Mouse (Mus musculus): ENCODE results near the gene Ttc8. TPM values are rescaled to one million over a fixed set of nuclear protein-coding genes. Genes with fewer than 3 reads are reported as not detected.

Ttc8 gene
- polyA plus RNA-seq, 2 experiments, result 1.8 TPM

GRCm38 (mm10) chr12:98972291-98972690, 51.9 kb downstream of the Ttc8 start:
- no peak overlapping the region for H3K4me2 ChIP-seq (ENCODE audit: low read depth)
- WGBS (ENCODE audit: insufficient replicate concordance), result 84% methylated on average over 3 of the region's 3 CpGs
- no peaks in the 10 kb centered on the region for H3K27me3 ChIP-seq (ENCODE audit: control insufficient read depth, insufficient read depth, low read length)
- H3K4me1 ChIP-seq (replicated peaks; ENCODE audit: control insufficient read depth in 2 of 2, insufficient read depth in 2 of 2, low read length in 1 of 2), result no peaks in the 10 kb centered on the region
- H3K4me3 ChIP-seq (ENCODE audit: insufficient read depth in 1 of 2, low read depth in 2 of 2, low read length in 2 of 2), result no peak overlapping the region
- ATAC-seq (ENCODE audit: insufficient read depth) (no peak), DNase-seq (ENCODE audit: low read depth in 3 of 3, low spot score in 3 of 3) (no peak)
- H3K27ac ChIP-seq, result no peak overlapping the region
- TF ChIP-seq CTCF (IDR thresholded peaks at IDR 0.05; ENCODE audit: low read depth) (no peak), EP300 (IDR thresholded peaks at IDR 0.05; ENCODE audit: low read depth) (no peak)
- H3K9me3 ChIP-seq (ENCODE audit: control insufficient read depth, low read length), result no peaks in the 10 kb centered on the region
- no peak overlapping the region for H3K9ac ChIP-seq (replicated peaks)
- H3K36me3 ChIP-seq (replicated peaks; ENCODE audit: control insufficient read depth, insufficient read depth, low read depth), result no peaks in the 10 kb centered on the region

- ATAC-seq (ENCODE audit: insufficient read depth) (no peak), DNase-seq (ENCODE audit: low read depth in 3 of 3, low spot score in 3 of 3) (no peak)
- H3K9me3 ChIP-seq (ENCODE audit: control insufficient read depth, low read length), result no peaks in the 10 kb centered on the region
- no peaks in the 10 kb centered on the region for H3K4me1 ChIP-seq (replicated peaks; ENCODE audit: control insufficient read depth in 2 of 2, insufficient read depth in 2 of 2, low read length in 1 of 2)
- H3K27ac ChIP-seq, result no peak overlapping the region
- H3K4me3 ChIP-seq (ENCODE audit: insufficient read depth in 1 of 2, low read depth in 2 of 2, low read length in 2 of 2), result no peak overlapping the region
- no peak overlapping the region for H3K4me2 ChIP-seq (ENCODE audit: low read depth)
- H3K27me3 ChIP-seq (ENCODE audit: control insufficient read depth, insufficient read depth, low read length), result no peaks in the 10 kb centered on the region
- no peak overlapping the region for H3K9ac ChIP-seq (replicated peaks)
- no peak for TF ChIP-seq CTCF (IDR thresholded peaks at IDR 0.05; ENCODE audit: low read depth)
- no peak for TF ChIP-seq EP300 (IDR thresholded peaks at IDR 0.05; ENCODE audit: low read depth)
- WGBS (ENCODE audit: insufficient replicate concordance), result 73% methylated on average over 10 of the region's 10 CpGs
- H3K36me3 ChIP-seq (replicated peaks; ENCODE audit: control insufficient read depth, insufficient read depth, low read depth), result no peaks in the 10 kb centered on the region
Observed at GRCm38 (mm10) chr12:98973461-98973860, 53.1 kb downstream of the Ttc8 start.

- no peak for ATAC-seq (ENCODE audit: insufficient read depth)
- DNase-seq (ENCODE audit: low read depth in 3 of 3, low spot score in 3 of 3), result no peak
- Histone ChIP-seq H3K27me3 (ENCODE audit: control insufficient read depth, insufficient read depth, low read length) (no peaks in the 10 kb centered on the region), H3K27ac (no peak overlapping the region), H3K9ac (replicated peaks) (no peak overlapping the region), H3K4me2 (ENCODE audit: low read depth) (no peak overlapping the region), H3K4me1 (replicated peaks; ENCODE audit: control insufficient read depth in 2 of 2, insufficient read depth in 2 of 2, low read length in 1 of 2) (no peaks in the 10 kb centered on the region), H3K9me3 (ENCODE audit: control insufficient read depth, low read length) (no peaks in the 10 kb centered on the region), H3K4me3 (ENCODE audit: insufficient read depth in 1 of 2, low read depth in 2 of 2, low read length in 2 of 2) (no peak overlapping the region), H3K36me3 (replicated peaks; ENCODE audit: control insufficient read depth, insufficient read depth, low read depth) (no peaks in the 10 kb centered on the region)
- 68% methylated on average over 12 of the region's 12 CpGs for WGBS (ENCODE audit: insufficient replicate concordance)
- TF ChIP-seq EP300 (IDR thresholded peaks at IDR 0.05; ENCODE audit: low read depth) (no peak), CTCF (IDR thresholded peaks at IDR 0.05; ENCODE audit: low read depth) (no peak)
Observed at GRCm38 (mm10) chr12:98974157-98974804, 53.9 kb downstream of the Ttc8 start.

GRCm38 (mm10) chr12:98981081-98981480, 60.7 kb downstream of the Ttc8 start:
- Histone ChIP-seq H3K4me3 (ENCODE audit: insufficient read depth in 1 of 2, low read depth in 2 of 2, low read length in 2 of 2) (no peak overlapping the region), H3K4me1 (replicated peaks; ENCODE audit: control insufficient read depth in 2 of 2, insufficient read depth in 2 of 2, low read length in 1 of 2) (no peaks in the 10 kb centered on the region), H3K27ac (no peak overlapping the region), H3K9me3 (ENCODE audit: control insufficient read depth, low read length) (no peaks in the 10 kb centered on the region), H3K9ac (replicated peaks) (no peak overlapping the region), H3K27me3 (ENCODE audit: control insufficient read depth, insufficient read depth, low read length) (no peaks in the 10 kb centered on the region), H3K36me3 (replicated peaks; ENCODE audit: control insufficient read depth, insufficient read depth, low read depth) (no peaks in the 10 kb centered on the region), H3K4me2 (ENCODE audit: low read depth) (no peak overlapping the region)
- 66% methylated on average over 3 of the region's 3 CpGs for WGBS (ENCODE audit: insufficient replicate concordance)
- TF ChIP-seq CTCF (IDR thresholded peaks at IDR 0.05; ENCODE audit: low read depth) (no peak), EP300 (IDR thresholded peaks at IDR 0.05; ENCODE audit: low read depth) (no peak)
- no peak for DNase-seq (ENCODE audit: low read depth in 3 of 3, low spot score in 3 of 3)
- ATAC-seq (ENCODE audit: insufficient read depth), result no peak

GRCm38 (mm10) chr12:98984785-98985184, 64.4 kb downstream of the Ttc8 start:
- TF ChIP-seq EP300 (IDR thresholded peaks at IDR 0.05; ENCODE audit: low read depth) (no peak), CTCF (IDR thresholded peaks at IDR 0.05; ENCODE audit: low read depth) (no peak)
- DNase-seq (ENCODE audit: low read depth in 3 of 3, low spot score in 3 of 3), result no peak
- Histone ChIP-seq H3K27ac (no peak overlapping the region), H3K9me3 (ENCODE audit: control insufficient read depth, low read length) (no peaks in the 10 kb centered on the region), H3K4me1 (replicated peaks; ENCODE audit: control insufficient read depth in 2 of 2, insufficient read depth in 2 of 2, low read length in 1 of 2) (no peaks in the 10 kb centered on the region), H3K27me3 (ENCODE audit: control insufficient read depth, insufficient read depth, low read length) (no peaks in the 10 kb centered on the region), H3K36me3 (replicated peaks; ENCODE audit: control insufficient read depth, insufficient read depth, low read depth) (no peaks in the 10 kb centered on the region), H3K4me2 (ENCODE audit: low read depth) (no peak overlapping the region), H3K4me3 (ENCODE audit: insufficient read depth in 1 of 2, low read depth in 2 of 2, low read length in 2 of 2) (no peak overlapping the region), H3K9ac (replicated peaks) (no peak overlapping the region)
- WGBS (ENCODE audit: insufficient replicate concordance), result 70% methylated on average over 2 of the region's 2 CpGs
- ATAC-seq (ENCODE audit: insufficient read depth), result no peak
